Mouse (Mus musculus): ENCODE measurements around the gene Stk40.
A peak's percentile ranks its signal among the peaks of the same experiment; 100 is the strongest.

Gene Stk40

DNA sequence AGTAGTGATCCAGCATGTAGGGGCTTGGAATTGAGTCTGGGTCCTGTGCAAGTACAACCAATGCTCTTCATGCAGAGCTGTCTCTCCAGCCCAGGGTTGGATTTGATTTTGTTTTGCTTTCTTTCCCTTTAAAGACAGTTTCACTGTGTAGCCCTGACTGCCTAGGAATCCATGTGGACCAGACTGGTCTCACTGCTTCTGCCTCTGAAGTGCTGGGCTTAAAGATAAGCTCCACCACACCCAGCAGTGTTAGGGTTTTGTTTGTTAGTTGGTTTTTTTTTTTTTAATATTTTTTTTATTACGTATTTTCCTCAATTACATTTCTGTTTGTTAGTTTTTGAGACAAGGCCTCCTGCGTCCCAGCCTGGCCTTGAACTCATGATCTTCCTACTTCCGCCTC is 4.4 kb upstream of the Stk40 start:
- no peak for DNase-seq

DNA sequence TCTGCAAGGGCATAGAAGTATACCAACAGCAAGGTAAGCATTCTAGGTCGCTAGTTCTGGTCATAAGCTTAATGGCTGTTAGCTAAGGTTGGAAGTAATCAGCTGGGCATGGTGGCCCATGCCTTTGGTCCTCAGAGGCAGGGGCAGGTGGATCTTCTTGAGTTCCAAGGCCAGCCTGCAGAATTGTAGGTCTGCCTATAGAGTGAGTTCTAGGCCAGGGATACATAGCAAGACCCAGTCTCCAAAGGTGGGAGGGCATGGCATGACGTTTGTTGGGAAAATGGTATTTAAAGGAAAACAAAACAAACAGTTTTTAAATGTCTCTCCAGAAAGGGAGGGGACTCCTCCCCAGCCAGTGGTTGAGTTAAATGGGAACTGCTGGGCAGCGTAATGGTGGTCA is 3.0 kb upstream of the Stk40 start:
- no peak for DNase-seq

DNA sequence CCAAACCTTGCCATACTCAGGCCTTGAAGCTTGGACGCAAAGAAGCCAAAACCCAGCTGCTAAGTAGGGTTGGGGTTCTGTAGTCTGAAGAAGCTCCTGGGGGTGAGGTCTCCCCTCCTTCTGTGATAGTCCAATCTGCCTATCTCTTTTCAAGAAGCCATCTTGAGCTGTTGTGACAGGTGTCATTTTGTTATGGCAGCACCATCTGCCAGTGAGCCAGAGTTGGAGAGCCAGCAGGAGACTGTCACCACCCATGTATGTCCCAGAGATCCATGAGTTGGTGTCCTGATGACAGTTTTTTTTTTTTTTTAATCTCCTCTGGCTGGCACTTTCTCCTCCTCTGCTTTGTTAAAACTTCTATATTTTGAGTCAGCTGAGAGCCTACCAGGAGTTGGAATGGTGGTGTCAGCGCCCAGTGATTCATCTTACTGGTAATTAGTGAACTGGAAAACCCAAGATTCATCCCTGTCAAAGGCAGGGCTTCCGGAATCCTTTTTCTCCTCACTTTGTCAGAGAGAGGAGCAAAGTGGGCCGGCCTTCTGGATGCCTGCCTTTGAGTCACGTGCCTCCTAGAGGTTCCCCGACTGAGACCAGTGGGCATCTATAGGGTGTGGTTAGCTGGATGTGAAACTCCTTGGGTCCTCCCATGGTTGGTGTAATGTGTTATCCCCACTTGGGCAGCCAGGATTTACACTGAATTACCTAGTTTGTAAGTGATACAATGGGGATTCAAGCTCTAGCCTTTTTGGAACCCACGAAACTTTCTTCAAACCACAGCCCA is 1.5 kb upstream of the Stk40 start:
- peak; percentile 40 for DNase-seq

DNA sequence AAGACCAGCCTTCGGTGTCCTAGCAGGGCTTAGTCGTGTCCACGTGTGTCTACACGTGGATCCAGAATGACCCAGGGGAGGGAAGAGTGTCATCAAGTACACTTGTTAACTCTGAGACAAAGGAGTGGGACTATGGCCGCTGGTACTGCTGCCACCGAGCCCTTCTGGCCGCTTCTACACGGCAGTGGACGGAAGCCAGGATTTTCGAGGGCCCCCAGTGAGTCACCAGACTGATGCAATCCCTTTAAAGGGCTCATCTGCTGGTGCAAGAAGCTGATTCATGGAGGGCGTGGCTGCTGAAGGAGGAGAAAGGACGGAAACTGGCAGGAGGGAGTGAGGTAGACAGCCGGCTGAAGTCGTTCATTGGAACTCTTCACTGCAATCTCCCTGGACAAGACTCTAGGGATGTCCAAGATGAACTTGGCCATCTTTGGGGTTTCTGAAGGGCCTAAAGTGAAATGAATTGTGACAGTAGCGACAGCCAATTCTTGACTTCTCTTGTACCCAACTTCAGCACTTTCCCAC is 638 bp upstream of the Stk40 start:
- DNase-seq = peak; percentile 83

DNA sequence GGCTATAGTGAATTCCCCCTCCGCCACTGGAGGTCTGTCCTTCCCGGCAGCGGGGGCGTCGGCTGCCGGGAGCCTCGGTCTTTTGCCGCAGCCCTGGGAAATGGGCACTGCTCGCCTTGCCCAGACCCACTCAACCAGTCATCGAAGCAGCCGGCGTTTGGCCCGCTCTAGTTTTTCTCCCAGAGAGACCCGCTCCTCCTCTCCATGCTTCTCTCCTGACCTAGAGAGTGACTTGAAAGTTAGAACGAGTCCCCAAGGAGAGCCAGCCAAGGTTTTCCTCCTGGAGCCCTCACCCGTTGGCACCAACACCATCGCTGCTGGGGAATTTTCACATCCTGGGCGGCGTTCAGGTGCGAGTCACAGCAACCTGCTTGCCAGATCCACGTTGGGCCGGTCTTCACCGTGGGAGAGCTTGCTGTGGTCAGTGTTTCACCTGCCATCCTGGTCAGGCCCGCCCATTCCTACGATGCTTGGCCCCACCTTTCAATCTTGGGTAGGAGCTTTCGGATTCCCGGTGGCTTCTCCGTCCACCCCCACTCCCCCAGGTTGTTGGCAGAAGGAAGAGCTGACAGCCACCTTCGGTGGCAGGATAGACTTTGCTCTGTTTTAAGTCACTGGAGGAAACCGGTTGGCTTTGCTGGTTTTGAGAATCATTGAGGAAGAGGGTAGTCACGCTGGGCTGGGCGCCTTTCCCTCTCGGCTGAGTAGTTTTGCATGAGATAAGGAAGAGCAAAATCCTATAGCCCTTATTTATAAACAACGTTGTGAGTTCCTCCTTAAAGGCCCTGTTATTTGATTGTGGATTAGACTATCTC is 711 bp downstream of the Stk40 start:
- peak; percentile 40 for DNase-seq

DNA sequence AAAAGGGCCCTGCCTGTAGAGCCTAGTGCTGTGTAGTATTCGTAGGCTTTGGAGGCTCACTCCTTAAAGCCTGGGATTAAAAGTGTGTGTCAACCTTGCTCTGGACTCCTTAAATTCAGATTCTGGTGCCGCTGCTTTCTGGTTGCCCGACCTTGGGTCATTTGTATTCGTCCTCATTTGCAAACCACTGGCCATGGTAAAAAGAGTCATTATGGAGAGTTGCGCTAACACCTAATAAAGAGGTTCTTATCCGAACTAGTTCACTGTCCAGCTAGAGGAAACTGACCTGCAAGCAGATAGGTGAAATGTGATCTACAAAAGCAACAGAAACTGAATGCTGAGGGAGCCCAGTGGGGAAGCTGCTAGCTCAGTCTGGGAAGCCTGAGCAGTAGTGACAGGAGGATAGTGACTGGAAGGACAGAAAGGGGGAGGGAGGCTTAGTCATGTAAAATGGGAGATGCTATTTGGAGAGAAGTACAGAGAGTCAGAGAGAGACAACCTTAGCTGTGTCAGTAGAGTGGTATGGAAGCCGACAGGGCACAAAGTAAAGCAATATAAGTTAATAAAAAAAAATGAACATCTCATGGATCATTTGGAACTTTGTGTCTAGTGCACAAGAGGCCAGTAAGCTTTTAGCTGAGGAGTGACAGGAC is 1.5 kb downstream of the Stk40 start:
- DNase-seq = no peak

DNA sequence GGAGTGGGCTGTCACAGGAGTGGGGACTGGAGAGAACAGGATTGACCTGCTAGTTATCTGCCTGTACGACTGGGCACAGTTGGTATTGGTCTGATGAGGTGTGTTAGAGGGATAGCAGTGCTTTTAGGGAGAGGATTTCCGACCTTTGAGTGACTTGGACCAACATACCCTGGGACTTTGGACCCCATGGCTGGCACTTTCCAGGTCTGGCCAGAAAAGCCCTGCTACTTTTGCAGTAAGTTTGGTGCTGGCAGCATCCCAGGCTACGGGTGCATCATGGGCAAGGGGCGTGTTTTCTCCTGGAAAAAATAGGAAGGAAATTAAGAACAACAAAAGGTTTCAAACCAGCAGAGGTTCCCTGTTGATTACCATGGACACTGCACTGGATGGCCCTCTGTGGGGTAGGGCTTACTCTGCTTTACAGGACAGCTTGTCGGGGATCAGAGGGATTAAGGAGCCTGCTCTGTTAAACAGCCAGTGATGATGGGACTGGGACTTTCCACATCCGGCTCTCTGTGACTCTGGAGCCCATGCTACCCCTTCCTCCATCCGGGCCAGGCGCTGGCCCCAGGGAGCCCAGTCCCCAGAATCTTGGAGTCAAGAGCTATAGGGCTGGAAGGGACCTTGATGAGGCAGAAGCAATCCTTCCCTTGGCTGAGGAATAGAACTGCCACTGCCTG is 4.4 kb downstream of the Stk40 start:
- DNase-seq = no peak

DNA sequence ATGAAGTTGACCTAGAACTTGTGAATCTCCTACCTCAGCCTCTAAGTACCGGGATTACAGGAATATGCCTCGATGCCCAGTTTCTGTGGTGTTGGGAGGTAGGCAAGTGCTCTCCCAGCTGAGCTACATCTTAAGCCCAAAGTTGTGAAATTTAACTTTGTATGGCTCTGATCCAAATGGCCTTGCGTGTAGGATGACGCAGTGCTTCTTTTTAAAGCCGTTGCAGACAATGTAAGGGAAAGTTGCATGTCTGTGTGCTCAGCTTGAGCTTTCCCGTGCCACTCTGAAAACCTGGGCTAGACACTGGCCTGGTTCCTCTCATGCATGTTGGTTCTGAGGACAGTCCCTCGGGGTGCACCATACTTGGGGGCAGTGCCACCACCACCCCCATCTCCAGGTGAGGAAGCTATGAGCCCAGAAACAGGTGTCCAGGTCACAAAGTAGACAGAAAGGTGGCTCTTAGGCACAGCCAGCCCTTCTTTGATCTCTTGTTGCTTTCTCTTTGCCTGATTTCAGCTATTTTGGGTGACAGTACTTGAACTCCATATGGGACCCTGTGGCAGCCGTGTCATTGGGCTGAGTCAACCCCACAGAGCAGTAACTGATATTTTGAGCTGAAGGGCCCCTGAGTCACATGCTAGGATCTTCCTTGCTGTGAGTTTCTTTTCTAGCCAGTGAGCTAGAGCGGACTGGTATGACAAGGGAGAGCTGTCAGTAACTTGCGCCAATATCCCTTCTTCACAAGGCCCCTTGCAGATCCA is 6.0 kb downstream of the Stk40 start:
- no peak for DNase-seq

DNA sequence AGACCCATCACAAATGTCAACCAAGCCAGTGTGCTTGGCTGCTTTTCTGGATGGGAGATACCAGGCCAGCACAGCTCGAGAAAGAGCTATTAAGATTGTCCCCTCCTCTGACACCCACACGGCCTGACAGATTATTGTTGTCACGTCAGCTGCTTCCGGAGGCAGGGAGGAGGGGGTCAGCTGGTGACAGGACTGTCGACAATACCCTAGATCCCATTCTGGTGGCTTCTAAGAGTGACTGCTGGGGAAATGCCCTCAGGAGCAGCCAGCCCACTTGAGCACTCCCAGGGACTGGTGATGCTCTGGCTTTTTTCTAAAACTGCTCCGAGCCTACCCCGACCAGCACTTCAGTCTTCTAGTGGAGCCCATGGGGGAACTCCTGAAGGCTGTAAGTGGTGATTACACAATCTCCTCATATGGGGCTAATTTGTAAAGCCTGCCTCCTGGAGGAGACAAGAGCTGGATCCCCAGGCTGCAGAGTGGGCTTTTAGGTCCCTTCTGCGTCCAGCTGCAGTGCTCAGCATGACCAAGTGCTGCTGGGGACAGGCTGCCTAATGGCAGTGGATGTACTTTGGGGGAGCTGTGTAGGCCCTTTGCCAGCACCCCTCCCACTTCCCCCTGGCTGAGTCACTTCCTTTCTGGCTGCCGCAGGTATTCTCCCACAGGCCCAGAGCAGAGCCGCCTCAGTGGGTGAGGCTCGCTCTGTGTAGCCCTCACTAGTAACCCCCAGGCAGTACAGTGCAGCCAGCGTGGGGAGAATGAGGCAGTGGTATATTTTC is 6.8 kb downstream of the Stk40 start:
- peak; percentile 85 for DNase-seq

DNA sequence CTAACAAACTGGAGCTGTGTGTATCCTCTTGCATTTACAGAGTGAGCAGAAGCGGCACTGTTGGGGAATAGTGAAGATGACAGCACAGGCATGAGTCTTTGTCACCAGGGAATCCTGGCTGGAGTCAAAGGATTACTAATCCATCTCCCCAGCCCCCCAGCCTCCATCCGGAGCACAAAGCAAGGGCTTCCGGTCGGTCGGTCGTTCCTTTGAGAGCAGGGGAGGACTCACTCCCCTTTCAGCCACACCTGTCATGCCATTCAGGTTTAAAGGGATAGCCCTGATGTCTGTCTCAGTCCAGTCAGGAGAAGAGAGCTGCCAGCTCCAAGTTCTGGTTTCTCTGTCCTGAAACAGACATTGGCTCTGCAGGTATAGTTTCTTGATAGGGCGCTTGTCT is 7.4 kb downstream of the Stk40 start:
- no peak for DNase-seq

DNA sequence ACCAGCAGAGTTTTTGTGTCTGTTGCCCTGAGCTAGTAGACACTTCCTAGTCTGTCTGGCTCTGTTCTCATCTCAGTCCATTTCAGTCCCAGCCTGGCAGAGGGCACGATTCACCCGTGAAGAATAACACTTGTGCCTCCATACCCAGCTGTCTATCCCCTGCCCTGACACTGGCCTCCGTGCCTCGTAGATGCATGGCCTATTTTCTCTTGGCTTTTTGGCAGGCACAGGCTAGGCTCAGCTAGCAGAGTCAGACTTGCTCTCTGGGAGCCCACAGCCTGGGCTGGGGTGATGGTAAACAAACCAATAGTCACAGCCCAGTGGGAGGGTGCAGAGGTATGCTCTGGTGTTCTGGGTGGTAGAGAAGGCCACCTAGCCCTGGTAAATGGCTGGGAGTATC is 9.5 kb downstream of the Stk40 start:
- DNase-seq = no peak

DNA sequence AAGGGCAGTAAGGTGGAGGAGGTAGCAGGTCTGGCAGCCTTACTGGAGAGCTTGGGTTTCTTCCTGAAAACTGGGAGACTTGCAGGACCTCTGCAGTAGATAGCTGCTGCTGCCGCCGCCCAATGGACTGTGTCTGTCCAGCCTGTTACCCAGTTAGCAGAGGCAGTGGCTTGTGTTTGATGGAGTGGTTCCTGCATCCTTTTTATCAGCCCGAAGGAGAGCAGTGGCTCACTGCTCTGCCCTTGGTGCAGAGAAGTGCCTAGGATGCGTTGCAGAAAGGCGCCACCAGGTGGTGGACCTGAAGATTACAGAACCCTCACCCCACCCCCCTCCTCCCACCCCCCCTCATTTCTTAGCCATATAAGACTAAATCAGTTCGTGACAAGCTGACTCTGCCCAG is 10.2 kb downstream of the Stk40 start:
- no peak for DNase-seq

DNA sequence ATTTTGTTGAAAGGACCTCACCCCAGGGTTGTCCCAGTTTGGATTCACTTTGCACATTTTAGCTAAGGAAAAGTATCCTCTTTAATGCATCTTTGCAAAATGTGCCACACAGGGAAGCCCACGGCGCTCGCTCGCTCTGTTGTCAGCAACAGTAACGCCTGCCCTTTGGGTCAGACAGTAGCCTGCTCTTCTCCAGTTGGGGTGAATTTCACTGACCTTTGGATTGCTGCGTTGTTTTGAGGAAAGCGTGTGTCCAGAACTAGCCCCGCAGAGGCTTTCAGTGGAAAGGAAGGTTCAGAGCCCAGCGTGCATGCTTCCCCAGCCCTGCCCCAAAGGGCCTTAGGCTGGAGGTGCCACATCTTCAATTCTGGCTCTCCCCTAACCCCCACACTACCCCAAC is 11.7 kb downstream of the Stk40 start:
- no peak for DNase-seq

DNA sequence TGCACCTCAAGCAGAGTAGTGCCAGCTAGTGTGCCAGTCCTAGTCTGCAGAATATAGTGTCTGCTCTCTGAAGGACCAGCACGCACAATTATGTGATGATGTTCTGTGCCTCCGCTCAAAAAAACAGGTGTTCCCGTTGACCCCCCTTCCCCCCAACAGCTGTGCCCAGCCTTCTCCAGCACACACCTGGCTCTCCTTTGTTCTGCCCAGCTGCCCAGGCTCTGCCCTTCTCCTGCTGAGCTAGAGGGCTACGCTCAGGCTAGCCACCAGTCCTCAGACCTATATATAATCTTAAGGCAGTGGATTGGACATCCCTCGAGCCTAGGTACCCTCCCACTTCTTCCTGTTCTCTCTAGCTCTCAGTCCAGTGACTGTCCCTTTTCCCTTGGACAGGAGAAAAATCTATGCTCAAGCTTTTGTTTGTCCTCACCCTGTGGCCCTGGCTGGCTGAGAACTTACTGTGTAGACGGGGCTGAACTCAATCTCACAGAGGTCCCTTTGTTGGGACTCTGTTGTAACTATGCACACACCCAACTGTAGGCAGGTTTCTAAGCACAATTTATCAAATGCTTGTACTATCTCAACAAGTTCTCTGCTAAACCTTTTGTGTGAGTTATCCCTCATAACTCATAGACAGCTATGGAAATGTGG is 12.2 kb downstream of the Stk40 start:
- no peak for DNase-seq

DNA sequence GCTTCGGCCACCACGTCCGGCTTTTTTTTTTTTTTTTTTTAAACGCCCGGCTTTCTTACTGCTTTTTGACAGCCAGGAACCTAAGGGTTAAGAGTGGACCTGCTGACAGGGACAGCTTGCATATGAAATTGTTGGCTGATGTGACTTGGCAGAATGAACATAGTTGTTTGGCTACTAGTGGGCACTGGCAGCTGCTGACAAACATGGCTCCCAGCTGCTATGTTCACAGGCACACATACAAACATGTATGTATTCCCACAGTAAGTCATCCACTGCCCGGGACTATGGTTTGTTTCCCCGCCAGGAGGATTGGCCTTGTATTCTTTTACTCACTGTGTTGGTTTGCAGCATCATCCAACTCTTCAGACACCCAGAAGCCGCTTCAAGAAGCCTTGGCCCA is 13.4 kb downstream of the Stk40 start:
- no peak for DNase-seq

DNA sequence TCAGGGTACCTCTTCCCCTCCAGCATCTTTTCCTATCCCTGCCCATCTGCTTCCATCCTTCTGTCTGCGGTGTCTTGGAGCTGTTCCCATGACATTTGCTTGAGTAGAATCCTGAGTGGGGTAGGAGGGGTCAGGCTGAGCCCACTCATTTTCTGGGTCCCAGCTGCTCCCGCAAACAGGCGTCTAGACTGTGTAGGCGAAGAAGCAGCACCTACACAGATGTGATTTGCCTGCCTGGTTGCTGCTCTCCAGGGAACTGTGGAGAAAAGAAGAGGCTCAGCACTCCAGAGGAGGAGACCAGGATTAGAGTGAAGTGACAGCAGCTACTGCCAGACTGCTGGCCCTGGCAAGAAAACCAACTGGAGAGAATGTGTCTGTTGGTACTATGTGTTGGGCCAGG is 14.9 kb downstream of the Stk40 start:
- DNase-seq = peak; percentile 76

DNA sequence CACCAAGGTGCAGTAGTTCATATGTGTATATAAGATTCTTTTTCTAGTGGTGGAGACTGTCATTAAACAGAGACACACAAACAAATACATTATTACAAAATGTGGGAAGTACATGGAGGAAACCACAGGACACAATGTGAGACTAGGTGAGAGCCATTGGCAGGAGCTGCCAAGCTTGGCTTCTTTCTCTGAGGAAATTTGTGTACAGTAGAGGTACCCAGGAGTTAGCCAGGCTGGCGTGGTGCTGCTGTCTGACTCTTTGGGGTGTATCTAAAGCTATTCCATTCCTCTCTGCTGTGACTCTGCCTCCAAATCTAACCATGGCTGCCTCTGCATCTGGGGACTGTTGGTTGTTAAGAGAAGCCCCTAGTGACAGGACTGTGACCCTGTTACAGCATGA is 15.3 kb downstream of the Stk40 start:
- no peak for DNase-seq

DNA sequence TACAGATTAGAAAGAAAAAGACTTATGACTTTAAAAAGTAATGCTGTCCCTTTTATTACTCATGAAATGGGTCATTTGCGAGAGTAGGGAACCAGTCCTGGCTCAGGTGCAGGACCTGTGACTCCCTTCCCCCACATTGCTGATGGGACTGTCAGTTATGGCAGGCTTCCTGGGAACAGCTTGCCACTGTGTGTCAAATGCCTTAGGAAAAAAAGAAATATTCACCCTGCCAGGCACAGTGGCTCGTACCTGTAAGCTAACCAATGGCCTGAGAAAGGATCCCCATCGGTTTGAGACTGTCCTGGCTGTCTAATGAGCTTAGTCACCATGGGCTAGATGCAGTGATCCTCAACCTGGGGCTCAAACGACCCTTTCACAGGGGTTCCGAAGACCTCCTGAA is 16.3 kb downstream of the Stk40 start:
- DNase-seq = no peak

DNA sequence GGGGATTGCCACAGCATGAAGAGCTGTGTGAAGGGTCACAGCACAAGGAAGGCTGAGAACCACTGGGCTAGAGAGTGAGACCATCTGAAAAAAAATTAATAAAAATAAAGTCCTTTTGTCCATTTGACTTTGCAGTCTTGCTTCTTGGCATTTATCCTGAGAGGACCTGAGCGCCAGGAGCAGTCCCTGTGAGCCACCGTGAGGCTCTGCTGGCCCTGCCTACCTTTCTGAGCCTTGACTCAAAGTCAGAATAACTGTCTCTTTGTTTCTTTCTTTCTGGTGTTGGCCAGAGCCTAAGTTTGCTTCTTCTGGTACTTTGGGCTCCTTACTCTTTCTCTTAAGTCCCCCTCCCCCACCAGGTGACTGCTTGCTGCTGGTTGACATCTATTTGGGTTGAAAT is 16.7 kb downstream of the Stk40 start:
- DNase-seq = no peak

DNA sequence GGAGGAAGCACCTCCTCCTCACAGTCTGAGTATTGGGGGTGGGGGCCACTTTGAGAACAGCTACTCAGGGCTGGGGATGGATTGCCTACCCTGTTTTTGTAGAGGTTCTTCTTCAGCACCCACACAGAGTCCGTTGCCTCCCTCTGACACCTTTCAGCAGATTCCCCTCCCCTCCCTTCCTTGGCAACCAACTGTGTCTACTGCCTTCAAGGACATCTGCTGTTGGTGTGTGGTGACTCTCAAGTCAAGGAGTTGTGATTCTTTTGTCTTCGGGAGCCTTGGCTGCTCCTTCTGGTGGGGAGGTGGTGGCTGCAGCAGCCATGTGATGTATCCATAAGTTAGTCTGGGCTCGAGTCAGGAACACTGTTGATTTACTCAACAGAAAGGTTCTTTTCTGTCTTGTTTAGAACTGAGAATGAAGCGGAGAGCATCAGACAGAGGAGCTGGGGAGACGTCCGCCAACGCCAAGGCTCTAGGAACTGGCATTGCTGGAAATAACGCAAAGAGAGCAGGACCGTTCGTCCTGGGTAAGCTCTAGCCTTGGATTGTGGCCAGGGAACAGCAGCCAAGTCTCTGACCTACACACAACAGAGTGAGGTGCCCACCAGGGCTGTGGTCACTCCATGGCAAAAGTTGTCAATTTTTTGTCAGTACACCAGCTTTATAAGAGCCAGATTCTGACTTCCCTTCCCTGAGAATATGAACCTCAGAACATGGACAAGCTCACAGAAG is 19.7 kb downstream of the Stk40 start:
- DNase-seq = no peak
